Comparison of ENCODE assay signal across 34 mouse cellular contexts in the genomic region with DNA sequence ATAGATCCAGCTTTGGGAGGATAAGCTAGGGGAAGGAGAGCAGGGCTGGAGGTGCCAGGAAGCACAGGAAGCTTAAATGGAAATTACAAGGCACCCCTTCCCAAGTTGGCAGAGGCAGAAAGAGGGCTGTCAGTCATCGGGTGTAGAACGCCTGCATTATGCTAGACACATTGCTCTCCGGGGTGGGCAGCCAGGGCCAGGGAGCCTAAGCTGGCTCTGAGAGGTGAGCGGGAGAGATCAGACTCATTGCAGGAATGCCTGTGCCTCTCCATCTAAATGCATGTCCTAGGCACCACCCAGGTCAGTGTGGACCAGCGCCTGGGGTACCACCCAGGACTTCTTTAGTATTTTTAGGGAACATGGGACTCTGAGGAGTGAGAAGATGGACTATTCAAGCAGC.
"Had no signal": no experiment of that assay in that cellular context is flagged by ENCODE, and none has a peak within 500 bp of the region (broad histone marks: within the 10 kb centered on the region; RNA-seq: fewer than 3 reads in every experiment).

No protein-coding gene starts in this region.

- H3K4me3 ChIP-seq: heart, embryonic 10.5 days; heart, embryonic 13.5 days; heart, embryonic 15.5 days; hindbrain, embryonic 10.5 days; hindbrain, embryonic 12.5 days; hindbrain, embryonic 13.5 days; hindbrain, embryonic 15.5 days; intestine, embryonic 15.5 days; kidney, embryonic 15.5 days; layer of hippocampus, adult 2 months had no signal

- H3K27ac ChIP-seq: heart, embryonic 10.5 days; heart, embryonic 13.5 days; heart, embryonic 15.5 days; hindbrain, embryonic 10.5 days; hindbrain, embryonic 12.5 days; hindbrain, embryonic 13.5 days; hindbrain, embryonic 14.5 days; hindbrain, embryonic 15.5 days; hindbrain, postnatal 0 days; intestine, embryonic 15.5 days; kidney, embryonic 15.5 days; kidney, postnatal 0 days; layer of hippocampus, adult 2 months had no signal

- H3K27me3 ChIP-seq: heart, embryonic 13.5 days; heart, embryonic 15.5 days; hindbrain, embryonic 13.5 days; hindbrain, embryonic 15.5 days; intestine, embryonic 15.5 days; kidney, embryonic 15.5 days had no signal

- H3K36me3 ChIP-seq: heart, embryonic 15.5 days; hindbrain, embryonic 12.5 days; hindbrain, embryonic 15.5 days; intestine, embryonic 15.5 days had no signal

- H3K9me3 ChIP-seq: heart, embryonic 10.5 days; heart, embryonic 13.5 days; heart, embryonic 15.5 days; hindbrain, embryonic 10.5 days; hindbrain, embryonic 12.5 days; hindbrain, embryonic 13.5 days; hindbrain, embryonic 15.5 days; intestine, embryonic 15.5 days; kidney, embryonic 15.5 days had no signal

- H3K4me2 ChIP-seq: heart, embryonic 11.5 days; heart, embryonic 13.5 days; heart, embryonic 15.5 days; hindbrain, embryonic 12.5 days; hindbrain, embryonic 13.5 days; hindbrain, embryonic 14.5 days; hindbrain, embryonic 15.5 days; intestine, embryonic 15.5 days; kidney, embryonic 15.5 days had no signal

- H3K9ac ChIP-seq: heart, embryonic 13.5 days; heart, embryonic 15.5 days; hindbrain, embryonic 12.5 days; hindbrain, embryonic 13.5 days; hindbrain, embryonic 14.5 days; hindbrain, embryonic 15.5 days; intestine, embryonic 15.5 days; kidney, embryonic 15.5 days had no signal

- DNase-seq: heart, postnatal 10 days; heart, postnatal 14 days; heart, postnatal 36 days; heart, postnatal 4 days; kidney, adult 11 months; kidney, adult 18-20 months; kidney, adult 2 months; kidney, adult 8-10 months; kidney, adult 9 months; kidney, postnatal 10 days; kidney, postnatal 14 days; kidney, postnatal 25 days; kidney, postnatal 36 days; kidney, postnatal 4 days; layer of hippocampus, adult 9-11 months; layer of hippocampus, postnatal 36 days had no signal

- ATAC-seq: hindbrain, embryonic 16.5 days; hindbrain, postnatal 0 days; inflammation-experienced regulatory T-cells, adult 6 months; intestine, embryonic 15.5 days; intestine, embryonic 16.5 days; intestine, postnatal 0 days had no signal
